Mouse (Mus musculus) mammary gland, adult 2 months (tissue): ENCODE data around the gene Vegfd. TPM values are rescaled to one million over a fixed set of nuclear protein-coding genes. Genes with fewer than 3 reads are reported as not detected.

Experiments used
- polyA plus RNA-seq: library from polyadenylated mRNA; depleted of rRNA; stranded (reverse); fragments of >200 nt; gene quantifications from 2 replicates; pipeline ENCODE4 v1.2.3, GENCODE M21; 2012; ENCODE audit warnings: low replicate concordance; rRNA removed

The Vegfd gene
- 6.6 and 8.4 TPM in 2 replicates for polyA plus RNA-seq

DNA sequence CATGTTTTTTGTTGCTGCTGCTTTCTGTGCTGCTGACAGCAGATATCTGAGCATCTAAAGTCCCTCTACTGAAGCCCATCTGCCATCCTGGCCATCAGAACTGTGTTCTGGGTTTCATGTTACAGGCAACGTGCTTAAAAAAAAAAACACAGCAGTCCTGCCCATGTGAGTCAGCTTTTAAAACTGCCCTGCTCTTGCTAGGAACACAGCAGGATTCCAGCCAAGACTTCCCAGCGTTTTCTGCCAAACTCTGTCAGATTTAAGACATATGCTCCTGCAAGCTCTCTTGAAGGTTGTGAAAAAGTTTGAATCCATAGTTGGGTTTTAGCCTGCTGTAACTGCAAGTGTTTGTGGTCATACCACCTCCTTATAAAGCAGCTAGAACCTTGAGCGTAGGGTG, at the start of gene Vegfd:
Vegfd (plus strand) TSS at position 298 of the 400 bp plus-strand sequence.

DNA sequence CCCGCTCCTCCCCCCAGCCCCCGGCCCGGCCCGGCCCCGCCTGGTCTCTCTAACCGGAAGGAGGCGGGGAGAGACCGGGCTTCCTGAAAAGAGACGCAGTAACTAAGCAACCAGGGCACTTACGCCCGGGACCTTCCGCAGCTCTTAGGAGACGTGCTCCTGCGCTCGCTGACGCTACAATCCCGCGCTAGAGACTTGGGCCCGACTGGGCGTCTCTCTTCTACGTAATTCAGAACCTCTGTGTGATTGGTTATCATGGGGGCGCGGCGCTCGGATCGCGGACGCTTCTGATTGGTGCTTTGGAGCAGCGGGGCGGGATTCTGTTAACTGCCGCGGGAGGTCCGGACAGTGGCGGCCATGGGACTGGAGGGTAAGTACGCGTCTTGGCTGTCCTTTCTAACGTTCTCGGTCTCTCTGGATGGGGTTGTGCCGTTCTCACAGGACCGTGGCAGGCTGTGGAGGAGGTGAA, 46.3 kb downstream of the Vegfd start, which contains the start of gene Piga:
Piga (plus strand) TSS at position 317 of the 469 bp plus-strand sequence.

DNA sequence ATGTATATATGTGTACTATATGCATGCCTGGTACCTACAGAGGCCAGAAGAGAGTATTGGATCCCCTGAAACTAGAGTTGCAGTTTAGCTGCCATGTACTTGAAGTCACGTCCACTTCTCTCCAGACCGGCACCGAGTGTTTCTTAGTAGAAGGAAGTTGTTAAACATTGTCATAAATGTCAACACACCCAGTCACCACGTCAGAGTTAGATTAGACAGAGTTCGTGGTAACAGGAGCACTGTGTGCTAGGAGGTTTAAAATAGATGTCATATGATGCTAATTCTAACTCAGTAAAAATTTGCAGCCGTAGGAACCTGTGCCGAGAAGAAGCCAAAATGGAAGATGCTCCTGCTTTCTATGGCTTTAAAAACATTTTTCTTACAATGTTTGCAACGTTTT, 63.5 kb downstream of the Vegfd start, which contains the start of gene Asb11:
Asb11 (plus strand) TSS at position 286 of the 400 bp plus-strand sequence.

Other genes with a start within 250 kb of the Vegfd start
- 0.04 and 0.23 TPM in 2 replicates for gene Ace2, start 234.0 kb upstream of the Vegfd start, polyA plus RNA-seq
- 0.13 and 0.56 TPM in 2 replicates for gene Bmx, start 115.2 kb upstream of the Vegfd start, polyA plus RNA-seq
- 4.8 and 5.0 TPM in 2 replicates for gene Pir, start 104.0 kb upstream of the Vegfd start, polyA plus RNA-seq
- 1.0 and 2.7 TPM in 2 replicates for gene Piga, start 46.4 kb downstream of the Vegfd start, polyA plus RNA-seq
- gene Asb11, start 63.6 kb downstream of the Vegfd start, polyA plus RNA-seq: 0.12 and 27.8 TPM in 2 replicates
- gene Asb9, start 132.9 kb downstream of the Vegfd start, polyA plus RNA-seq: not detected in 2 replicates